Mouse (Mus musculus) colon, adult 2 months (tissue): ENCODE data around the gene Hoxd13. TPM values are rescaled to one million over a fixed set of nuclear protein-coding genes. Genes with fewer than 3 reads are reported as not detected.

Experiments
- polyA plus RNA-seq: library from polyadenylated mRNA; depleted of rRNA; stranded (reverse); fragments of >200 nt; gene quantifications from 2 replicates; pipeline ENCODE4 v1.2.3, GENCODE M21; 2012; rRNA removed

Gene Hoxd13
- 24.2 and 34.6 TPM in 2 replicates for polyA plus RNA-seq

DNA sequence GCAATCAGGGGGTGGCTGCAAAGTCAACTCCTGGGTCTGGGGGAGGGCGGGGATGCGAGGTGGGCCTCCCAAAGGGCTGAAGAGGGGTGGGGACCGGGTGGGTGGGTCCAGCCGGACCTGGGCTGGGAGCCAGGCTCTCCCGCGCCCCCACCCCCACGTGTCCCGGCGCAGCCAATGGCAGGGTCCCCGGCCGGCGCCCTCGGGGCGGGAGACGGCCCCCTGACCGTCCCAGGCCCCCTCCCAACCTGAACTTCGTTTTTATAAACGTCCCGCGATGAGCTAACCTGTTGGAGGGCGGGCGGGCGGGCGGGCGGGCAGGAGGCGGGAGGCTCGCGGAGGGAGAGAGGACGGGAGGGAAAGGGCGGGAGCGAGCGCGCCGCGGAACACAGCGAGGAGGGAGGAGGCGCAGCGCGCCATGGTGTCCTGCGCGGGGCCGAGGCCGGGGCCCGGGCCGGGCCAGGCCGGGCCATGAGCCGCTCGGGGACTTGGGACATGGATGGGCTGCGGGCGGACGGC is at the start of gene Hoxd13:
Gene Hoxd13, plus strand, starts transcription at position 469 of the 516 bp plus-strand sequence.

DNA sequence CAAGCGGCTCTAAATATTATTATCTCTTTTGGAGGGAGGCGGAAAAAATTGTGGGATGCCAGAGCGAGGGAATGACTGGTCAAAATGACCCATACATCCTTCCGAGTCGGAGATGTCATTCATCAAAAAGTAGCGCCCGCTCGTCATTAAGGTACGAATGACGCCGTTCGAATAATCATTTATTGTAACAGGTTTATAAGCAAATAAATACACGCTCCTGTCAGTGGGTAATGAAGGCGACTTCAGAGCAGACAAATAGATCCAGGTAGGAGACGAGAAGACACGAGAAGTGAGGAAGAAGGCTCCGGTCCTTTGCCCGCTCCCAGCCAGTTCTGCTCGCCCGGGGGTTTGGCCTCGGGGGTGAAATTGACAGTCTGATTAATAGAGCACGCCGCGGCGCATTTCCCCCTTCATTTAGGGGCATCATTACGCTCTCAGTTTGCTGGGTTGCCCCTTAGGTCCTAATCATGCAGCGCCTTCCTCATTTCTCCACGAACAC is 8.6 kb upstream of the Hoxd13 start, which contains the start of gene Evx2:
Gene Evx2, minus strand, starts transcription at position 51 of the 499 bp plus-strand sequence.

DNA sequence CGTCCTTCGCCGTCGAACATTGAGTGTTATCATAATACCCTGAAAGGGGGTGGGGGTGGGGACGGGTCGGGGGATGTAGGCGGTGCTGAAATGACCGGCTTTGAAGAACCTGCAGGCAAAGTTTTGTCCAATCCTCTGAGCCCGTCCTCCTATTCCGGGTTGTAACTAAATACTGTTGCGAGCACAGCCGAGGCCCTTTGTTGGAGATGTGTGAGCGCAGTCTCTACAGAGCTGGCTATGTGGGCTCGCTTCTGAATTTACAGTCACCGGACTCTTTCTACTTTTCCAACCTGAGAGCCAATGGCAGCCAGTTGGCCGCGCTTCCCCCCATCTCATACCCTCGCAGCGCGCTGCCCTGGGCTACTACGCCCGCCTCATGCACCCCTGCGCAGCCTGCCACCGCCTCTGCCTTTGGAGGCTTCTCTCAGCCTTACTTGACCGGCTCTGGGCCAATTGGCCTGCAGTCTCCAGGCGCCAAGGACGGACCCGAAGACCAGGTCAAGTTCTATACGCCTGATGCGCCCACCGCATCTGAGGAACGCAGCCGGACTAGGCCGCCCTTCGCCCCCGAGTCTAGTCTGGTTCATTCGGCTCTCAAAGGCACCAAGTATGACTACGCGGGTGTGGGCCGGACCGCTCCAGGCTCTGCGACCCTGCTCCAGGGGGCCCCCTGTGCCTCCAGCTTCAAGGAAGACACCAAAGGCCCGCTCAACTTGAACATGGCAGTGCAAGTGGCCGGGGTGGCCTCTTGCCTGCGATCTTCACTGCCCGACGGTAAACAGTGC is 7.0 kb downstream of the Hoxd13 start, which contains the start of gene Hoxd12:
Gene Hoxd12, plus strand, starts transcription at position 133 of the 785 bp plus-strand sequence.

DNA sequence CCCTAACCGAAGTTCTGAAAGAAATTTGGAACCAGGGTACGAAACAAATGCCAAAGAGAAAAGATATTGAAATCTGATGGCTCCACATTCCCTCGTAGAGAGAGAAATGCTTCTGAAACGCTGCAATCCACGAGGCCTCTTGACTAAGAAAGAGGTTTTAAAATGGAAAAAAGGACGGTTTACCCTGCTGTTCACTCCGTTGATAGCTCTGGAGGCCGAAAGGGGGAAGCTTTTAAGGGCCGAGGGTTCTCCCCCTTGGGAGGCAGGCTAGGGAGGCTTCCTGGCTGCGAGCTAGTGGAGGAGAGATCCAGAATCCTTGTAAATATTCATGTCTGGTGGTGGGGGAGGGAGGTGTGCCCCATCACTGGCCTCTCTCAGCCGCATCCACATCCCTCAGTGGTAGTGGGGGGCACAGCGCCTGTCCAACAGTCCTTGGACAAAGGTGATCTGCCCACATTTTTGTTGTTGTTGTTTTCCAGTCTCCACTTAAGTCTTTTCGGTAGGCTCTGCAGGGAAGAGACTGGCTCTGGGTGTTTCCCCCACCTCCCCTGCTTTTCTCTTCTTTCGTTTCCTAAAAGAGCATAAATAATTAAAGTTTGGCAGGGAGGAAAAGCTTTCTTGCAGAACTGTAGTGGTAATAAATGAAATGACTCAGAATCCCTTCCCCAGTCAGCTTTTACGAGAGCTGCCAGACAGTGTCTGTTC is 10.9 kb downstream of the Hoxd13 start, which contains the start of gene Hoxd11:
Gene Hoxd11, plus strand, starts transcription at position 667 of the 705 bp plus-strand sequence.

DNA sequence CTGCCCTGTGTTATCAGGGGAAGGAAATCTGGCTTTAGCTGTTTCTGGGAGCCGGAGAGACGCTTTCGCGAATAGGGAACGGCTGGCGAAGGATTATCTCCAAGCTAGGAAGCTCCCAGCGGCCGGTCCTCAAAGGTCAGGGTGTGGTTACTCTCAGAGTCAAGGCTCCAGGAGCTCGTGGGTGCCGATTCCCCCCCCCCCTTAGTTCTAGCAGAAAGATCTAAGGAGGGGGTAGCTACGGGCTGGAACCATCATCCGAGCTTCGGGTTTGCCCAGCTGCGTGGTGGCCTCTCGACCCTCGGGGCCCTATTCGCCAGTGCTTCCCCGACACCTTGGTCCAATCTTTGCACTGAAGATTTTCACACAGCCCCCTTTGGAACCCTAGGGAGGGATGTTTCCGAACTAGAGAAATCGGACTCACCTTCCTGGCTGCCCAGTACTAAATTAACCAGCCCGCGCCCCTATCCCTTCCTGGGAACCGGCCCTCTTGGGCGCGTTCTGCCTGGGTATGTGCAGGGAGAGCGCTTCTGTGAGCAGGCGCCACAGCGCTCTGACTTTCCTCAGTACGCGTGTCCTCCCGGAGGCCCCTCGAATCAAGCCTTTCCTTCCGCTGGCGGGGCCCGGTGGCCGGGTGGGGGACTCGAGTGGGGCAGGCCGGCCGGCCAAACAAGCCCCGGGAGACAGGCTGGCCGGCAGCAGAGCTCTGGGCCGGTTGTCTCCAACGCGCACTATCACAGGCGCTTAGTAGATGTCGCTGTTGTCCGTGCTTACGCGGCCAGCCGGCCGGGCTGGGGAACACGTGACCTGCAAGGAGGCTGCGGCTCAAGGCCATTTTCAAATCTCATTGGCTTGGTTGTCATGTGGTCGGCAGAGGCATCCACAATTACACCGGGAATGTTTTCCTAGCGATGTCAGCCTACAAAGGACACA is 23.2 kb downstream of the Hoxd13 start, which contains the start of gene Hoxd10:
Gene Hoxd10, plus strand, starts transcription at position 903 of the 930 bp plus-strand sequence.

DNA sequence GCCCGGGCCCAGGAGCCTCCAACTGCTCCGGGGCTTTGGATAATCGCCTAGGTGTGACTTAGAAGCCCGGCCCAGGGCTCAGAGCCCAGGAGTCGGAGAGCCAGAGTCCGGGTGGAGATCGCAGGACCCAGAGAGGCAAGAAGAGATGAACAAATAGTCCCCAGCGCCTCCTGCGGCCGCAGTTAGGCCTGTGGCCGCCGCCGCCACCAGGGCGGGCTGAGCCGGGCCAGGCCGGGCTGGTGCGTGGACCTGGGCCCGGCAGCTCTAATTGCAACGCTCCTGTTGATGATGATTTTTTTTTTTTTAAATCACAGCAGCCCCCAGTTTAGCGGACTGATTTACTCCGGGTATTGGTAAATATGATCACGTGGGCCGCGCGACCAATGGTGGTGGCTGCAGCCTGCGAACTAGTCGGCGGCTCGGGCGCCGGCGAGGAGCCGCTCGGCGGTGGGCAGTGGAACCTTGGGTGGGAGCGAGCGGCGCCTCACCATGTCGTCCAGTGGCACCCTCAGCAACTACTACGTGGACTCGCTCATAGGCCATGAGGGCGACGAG is 29.5 kb downstream of the Hoxd13 start, which contains the start of gene Hoxd9:
Gene Hoxd9, plus strand, starts transcription at position 161 of the 555 bp plus-strand sequence.

DNA sequence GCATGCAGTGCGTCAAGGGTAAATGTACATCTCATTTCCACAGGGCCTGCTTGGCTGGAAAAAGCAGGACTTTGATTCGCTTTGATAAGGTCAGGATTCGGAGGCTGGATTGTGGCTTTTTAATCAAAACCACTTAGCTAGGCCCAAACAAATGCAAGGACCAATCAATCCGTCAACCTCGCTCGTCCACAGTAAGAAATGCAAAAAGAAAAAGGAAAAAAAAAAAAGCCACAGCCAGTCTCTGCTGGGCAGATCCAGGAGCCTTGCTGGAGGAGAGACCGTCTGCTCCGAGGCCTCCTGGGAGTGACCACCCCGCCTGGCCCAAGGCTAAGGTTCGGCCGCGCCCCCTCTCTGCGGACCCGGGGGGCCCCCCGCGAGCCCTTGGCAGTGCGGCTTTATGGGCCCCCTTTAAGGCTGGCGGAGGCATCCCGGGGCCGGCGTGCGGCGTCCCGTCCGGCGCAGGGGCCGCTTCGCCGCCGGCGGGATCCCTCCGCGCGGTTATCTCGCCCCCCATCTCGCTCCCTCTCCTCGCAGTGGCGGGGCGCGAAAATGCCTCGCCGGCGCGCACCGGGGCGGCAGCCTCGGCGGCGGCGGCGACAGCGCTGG is 36.4 kb downstream of the Hoxd13 start, which contains the start of gene Hoxd8:
Gene Hoxd8, plus strand, starts transcription at position 223 of the 606 bp plus-strand sequence.

DNA sequence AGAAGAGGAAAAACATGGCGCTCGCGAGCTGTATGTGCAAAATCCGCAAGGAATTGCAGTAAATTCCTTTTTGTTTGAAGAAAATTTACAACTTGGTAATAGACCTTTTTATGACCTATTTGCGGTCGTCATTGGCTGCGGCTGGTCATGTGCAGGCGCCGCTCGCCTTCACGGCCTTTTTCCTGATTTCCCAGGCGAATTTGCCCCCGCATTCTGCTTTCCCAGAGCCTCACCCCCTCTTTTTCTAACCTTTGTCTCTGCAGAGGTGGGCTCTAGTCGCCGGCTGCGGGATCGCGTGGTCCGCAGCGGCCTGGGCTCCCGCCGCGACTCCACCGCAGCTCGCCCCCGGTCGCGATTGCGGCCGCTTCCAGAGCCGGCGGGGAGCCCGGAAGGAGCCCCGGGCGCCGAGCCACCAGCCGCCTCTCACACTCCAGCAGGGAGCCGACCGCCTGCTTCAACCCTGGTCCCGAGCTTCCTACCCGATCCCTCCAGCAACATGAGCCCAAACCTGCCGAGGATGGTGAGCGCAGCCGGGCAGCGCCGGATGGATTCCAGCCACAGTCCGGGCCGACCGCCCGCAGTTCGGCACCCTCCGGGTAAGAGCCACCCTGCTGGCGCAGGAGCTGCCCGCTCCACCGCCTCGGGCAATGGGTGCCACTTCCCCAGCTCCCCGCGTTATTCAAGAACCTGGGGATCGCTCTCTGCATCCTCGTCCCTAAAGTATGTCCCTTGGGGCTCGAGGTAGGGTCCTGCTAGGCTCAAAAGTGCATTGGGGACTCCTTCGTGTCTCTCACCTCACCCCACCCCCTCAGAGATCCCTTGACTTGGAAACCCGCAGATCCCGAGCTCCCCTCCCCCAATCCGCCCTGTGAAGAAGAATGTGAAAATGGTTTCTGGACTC is 43.9 kb downstream of the Hoxd13 start, which contains the start of the genes Hoxd3 and Hoxd4:
Gene Hoxd3, plus strand, starts transcription at position 207 of the 901 bp plus-strand sequence.
Gene Hoxd4, plus strand, starts transcription at position 209 of the 901 bp plus-strand sequence.

Other genes starting within 250 kb of the Hoxd13 start
- gene Lnpk, start 88.9 kb upstream of the Hoxd13 start, polyA plus RNA-seq: 4.2 and 5.3 TPM in 2 replicates
- 2.9 and 4.1 TPM in 2 replicates for gene Evx2, start 8.8 kb upstream of the Hoxd13 start, polyA plus RNA-seq
- gene Hoxd12, start 6.7 kb downstream of the Hoxd13 start, polyA plus RNA-seq: 0.86 and 3.4 TPM in 2 replicates
- gene Hoxd11, start 11.2 kb downstream of the Hoxd13 start, polyA plus RNA-seq: 12.0 and 12.4 TPM in 2 replicates
- gene Hoxd10, start 23.6 kb downstream of the Hoxd13 start, polyA plus RNA-seq: 0.76 and 1.2 TPM in 2 replicates
- 2.7 and 4.4 TPM in 2 replicates for gene Hoxd9, start 29.4 kb downstream of the Hoxd13 start, polyA plus RNA-seq
- 5.5 and 10.1 TPM in 2 replicates for gene Hoxd8, start 36.3 kb downstream of the Hoxd13 start, polyA plus RNA-seq
- gene Hoxd3, start 43.6 kb downstream of the Hoxd13 start, polyA plus RNA-seq: 3.5 and 5.1 TPM in 2 replicates
- gene Hoxd4, start 43.6 kb downstream of the Hoxd13 start, polyA plus RNA-seq: 10.0 and 20.6 TPM in 2 replicates
- gene Gm28230, start 58.4 kb downstream of the Hoxd13 start, polyA plus RNA-seq: 0.25 and 1.3 TPM in 2 replicates
- 0.06 TPM in 1 of 2 replicates, not detected in the other for gene Hoxd1, start 94.7 kb downstream of the Hoxd13 start, polyA plus RNA-seq
- 63.3 and 79.5 TPM in 2 replicates for gene Mtx2, start 157.5 kb downstream of the Hoxd13 start, polyA plus RNA-seq